Mouse (Mus musculus): Measurements from ENCODE around the gene Gm7029. TPM values are rescaled to one million over a fixed set of nuclear protein-coding genes. Genes with fewer than 3 reads are reported as not detected.
"Not testable (repeated sequence)": the region's sequence is repeated elsewhere in the genome, so short reads cannot be mapped to it uniquely, and the experiment has no call there.

Gene Gm7029
- polyA plus RNA-seq (2015; fragmentation: Nextera tagmentation; extraction: Ambion mirVana) = not detected in 2 replicates

GRCm38 (mm10) chr17:33873537-33873936 is at the start of gene Gm7029:
Gene Gm7029 (plus strand): TSS chr17:33873837.
- H3K36me3 ChIP-seq = peaks cover 34% of the 10 kb centered on the region
- ATAC-seq (replicated peaks; ENCODE audit: low FRiP score); H3K4me1 ChIP-seq; H3K27ac ChIP-seq; H3K27me3 ChIP-seq; H3K4me3 ChIP-seq (replicated peaks); H3K9ac ChIP-seq; H3K9me3 ChIP-seq (replicated peaks); H3K4me2 ChIP-seq: not testable (repeated sequence)
- WGBS = 82% methylated on average over 7 of the region's 12 CpGs

GRCm38 (mm10) chr17:33824084-33824996 is 49.3 kb upstream of the Gm7029 start, which contains the start of the genes Rps28 and Ndufa7:
Gene Rps28 (minus strand): TSS chr17:33824562.
Gene Ndufa7 (plus strand): TSS chr17:33824572.
- no peaks in the 10 kb centered on the region for H3K27me3 ChIP-seq
- H3K4me3 ChIP-seq (replicated peaks) = peak within 1 kb of the TSS; percentile 65
- H3K9me3 ChIP-seq (replicated peaks) = no peaks in the 10 kb centered on the region
- WGBS = under 1% methylated on average over 51 of the region's 51 CpGs
- H3K4me1 ChIP-seq = peaks cover 49% of the 10 kb centered on the region
- H3K4me2 ChIP-seq = peak within 1 kb of the TSS; percentile 84
- peak within 1 kb of the TSS; percentile 72 for H3K9ac ChIP-seq
- H3K36me3 ChIP-seq = peaks cover 65% of the 10 kb centered on the region
- peak within 1 kb of the TSS; percentile 90 for H3K27ac ChIP-seq
- ATAC-seq (replicated peaks; ENCODE audit: low FRiP score) = peak; percentile 94

DNA sequence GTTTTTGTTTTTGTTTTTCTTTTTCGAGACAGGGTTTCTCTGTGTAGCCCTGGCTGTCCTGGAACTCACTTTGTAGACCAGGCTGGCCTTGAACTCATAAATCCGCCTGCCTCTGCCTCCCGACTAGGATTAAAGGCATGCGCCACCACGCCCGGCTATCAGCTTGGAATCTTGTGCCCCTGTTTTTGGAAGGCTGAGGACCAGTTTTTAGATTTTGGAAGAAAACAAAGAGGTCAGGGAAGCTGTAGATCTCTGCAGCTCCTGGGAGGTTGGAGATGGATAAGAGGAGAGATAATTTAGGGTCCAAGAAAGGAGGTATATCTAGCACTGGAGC is 48.7 kb upstream of the Gm7029 start:
- peak overlapping the region; percentile 70 for H3K4me2 ChIP-seq
- peaks cover 65% of the 10 kb centered on the region for H3K36me3 ChIP-seq
- peaks cover 45% of the 10 kb centered on the region for H3K4me1 ChIP-seq
- 1% methylated on average over 6 of the region's 6 CpGs for WGBS
- not testable (repeated sequence) for ATAC-seq (replicated peaks; ENCODE audit: low FRiP score); H3K27me3 ChIP-seq; H3K9me3 ChIP-seq (replicated peaks)
- peak overlapping the region; percentile 65 for H3K4me3 ChIP-seq (replicated peaks)
- peak overlapping the region; percentile 90 for H3K27ac ChIP-seq
- peak overlapping the region; percentile 72 for H3K9ac ChIP-seq

DNA sequence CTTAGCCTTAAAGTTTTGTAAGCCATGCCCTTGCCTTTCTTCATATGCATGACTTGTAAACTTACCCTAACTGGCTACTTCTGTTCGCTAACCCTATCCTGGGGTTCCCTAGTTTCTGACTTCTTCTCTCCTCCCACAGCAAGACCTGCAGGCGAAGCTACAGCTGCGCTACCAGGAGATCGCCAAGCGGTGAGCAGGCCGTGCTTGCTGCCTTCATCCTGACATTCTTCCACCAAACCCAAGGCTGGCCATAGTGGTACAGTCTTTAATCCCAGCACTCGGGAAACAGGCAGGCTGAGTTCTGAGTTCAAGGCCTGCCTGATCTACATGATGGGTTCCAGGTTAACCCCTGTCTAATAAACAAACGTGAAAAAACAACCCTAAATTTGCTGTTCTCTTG is 48.2 kb upstream of the Gm7029 start:
- H3K4me1 ChIP-seq = peaks cover 42% of the 10 kb centered on the region
- peak overlapping the region; percentile 70 for H3K4me2 ChIP-seq
- no peaks in the 10 kb centered on the region for H3K9me3 ChIP-seq (replicated peaks)
- no peak for ATAC-seq (replicated peaks; ENCODE audit: low FRiP score)
- 81% methylated on average over 8 of the region's 8 CpGs for WGBS
- peak overlapping the region; percentile 65 for H3K4me3 ChIP-seq (replicated peaks)
- 0 out of 2 replicates have a peak overlapping the region, but pooled peaks have one; percentile 90 for H3K27ac ChIP-seq
- peak overlapping the region; percentile 72 for H3K9ac ChIP-seq
- peaks cover 65% of the 10 kb centered on the region for H3K36me3 ChIP-seq
- H3K27me3 ChIP-seq = no peaks in the 10 kb centered on the region

- no peak overlapping the region for H3K27ac ChIP-seq
- no peak overlapping the region for H3K4me3 ChIP-seq (replicated peaks)
- ATAC-seq (replicated peaks; ENCODE audit: low FRiP score) = no peak
- 0% methylated on average over 3 of the region's 3 CpGs for WGBS
- peaks cover 64% of the 10 kb centered on the region for H3K36me3 ChIP-seq
- no peak overlapping the region for H3K9ac ChIP-seq
- no peak overlapping the region for H3K4me2 ChIP-seq
- no peaks in the 10 kb centered on the region for H3K9me3 ChIP-seq (replicated peaks)
- peaks cover 34% of the 10 kb centered on the region for H3K4me1 ChIP-seq
- H3K27me3 ChIP-seq = no peaks in the 10 kb centered on the region
These were observed 46.8 kb upstream of the Gm7029 start for GRCm38 (mm10) chr17:33826850-33827249.

- H3K4me1 ChIP-seq = peaks cover 16% of the 10 kb centered on the region
- H3K9ac ChIP-seq = no peak overlapping the region
- H3K9me3 ChIP-seq (replicated peaks) = no peaks in the 10 kb centered on the region
- H3K4me2 ChIP-seq = no peak overlapping the region
- H3K4me3 ChIP-seq (replicated peaks) = no peak overlapping the region
- no peak for ATAC-seq (replicated peaks; ENCODE audit: low FRiP score)
- WGBS = 68% methylated on average over 2 of the region's 2 CpGs
- no peak overlapping the region for H3K27ac ChIP-seq
- H3K27me3 ChIP-seq = no peaks in the 10 kb centered on the region
- H3K36me3 ChIP-seq = peaks cover 67% of the 10 kb centered on the region
These were observed 44.7 kb upstream of the Gm7029 start for GRCm38 (mm10) chr17:33828892-33829291.

GRCm38 (mm10) chr17:33829561-33829960 is 44.1 kb upstream of the Gm7029 start:
- no peak overlapping the region for H3K4me3 ChIP-seq (replicated peaks)
- H3K27me3 ChIP-seq = no peaks in the 10 kb centered on the region
- H3K36me3 ChIP-seq = peaks cover 73% of the 10 kb centered on the region
- no peak overlapping the region for H3K27ac ChIP-seq
- H3K4me1 ChIP-seq = peaks cover 16% of the 10 kb centered on the region
- ATAC-seq (replicated peaks; ENCODE audit: low FRiP score) = no peak
- H3K9ac ChIP-seq = no peak overlapping the region
- H3K4me2 ChIP-seq = no peak overlapping the region
- 90% methylated on average over 10 of the region's 10 CpGs for WGBS
- no peaks in the 10 kb centered on the region for H3K9me3 ChIP-seq (replicated peaks)

DNA sequence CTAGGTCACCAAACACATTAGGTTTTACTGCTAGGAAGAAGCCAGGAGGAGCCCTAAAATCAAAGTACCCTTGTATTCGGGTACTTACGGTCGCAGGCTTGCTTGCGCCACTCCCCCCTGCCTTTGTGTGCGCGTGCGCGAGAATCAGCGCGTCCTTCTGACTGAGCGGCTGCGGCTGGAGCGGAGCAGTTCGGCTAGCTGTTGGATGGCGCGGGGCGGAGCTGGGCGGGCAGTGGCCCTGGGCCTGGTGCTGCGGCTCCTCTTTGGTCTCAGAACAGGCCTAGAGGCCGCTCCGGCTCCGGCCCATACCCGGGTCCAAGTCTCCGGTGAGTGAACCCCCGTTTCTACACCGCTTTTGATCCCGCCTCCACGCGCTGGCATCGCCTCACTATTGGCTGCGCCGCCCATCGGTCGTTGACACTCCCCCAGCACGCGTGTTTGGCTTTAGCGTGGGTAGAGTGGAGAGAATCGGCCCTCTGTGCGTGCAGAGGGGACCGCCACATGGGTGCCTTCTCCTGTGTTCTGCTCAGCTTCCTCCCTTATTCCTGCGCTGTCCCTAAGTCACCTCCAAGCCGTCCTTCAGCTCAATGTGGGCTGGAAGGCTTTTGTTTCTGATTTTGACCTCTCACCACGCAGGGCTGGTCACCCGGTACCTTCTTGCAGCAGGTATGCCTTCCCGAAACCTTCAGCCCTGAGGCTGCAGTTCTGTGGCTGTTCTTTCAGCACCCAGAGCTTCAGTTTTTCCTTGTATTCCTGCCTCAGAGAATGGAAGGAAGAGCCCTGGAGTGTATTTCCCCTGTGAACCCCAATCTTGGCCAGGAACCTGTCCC is 30.5 kb upstream of the Gm7029 start, which contains the start of gene Cd320:
TSS of gene Cd320 (plus strand) at position 126 of the 830 bp plus-strand sequence.
- Histone ChIP-seq H3K4me2 (peak within 1 kb of the TSS; percentile 85), H3K4me3 (replicated peaks) (peak within 1 kb of the TSS; percentile 97), H3K9me3 (replicated peaks) (no peaks in the 10 kb centered on the region), H3K27ac (peak within 1 kb of the TSS; percentile 88), H3K27me3 (no peaks in the 10 kb centered on the region), H3K4me1 (peaks cover 14% of the 10 kb centered on the region), H3K36me3 (peaks cover 35% of the 10 kb centered on the region), H3K9ac (peak within 1 kb of the TSS; percentile 83)
- under 1% methylated on average over 45 of the region's 45 CpGs for WGBS
- peak; percentile 93 for ATAC-seq (replicated peaks; ENCODE audit: low FRiP score)

DNA sequence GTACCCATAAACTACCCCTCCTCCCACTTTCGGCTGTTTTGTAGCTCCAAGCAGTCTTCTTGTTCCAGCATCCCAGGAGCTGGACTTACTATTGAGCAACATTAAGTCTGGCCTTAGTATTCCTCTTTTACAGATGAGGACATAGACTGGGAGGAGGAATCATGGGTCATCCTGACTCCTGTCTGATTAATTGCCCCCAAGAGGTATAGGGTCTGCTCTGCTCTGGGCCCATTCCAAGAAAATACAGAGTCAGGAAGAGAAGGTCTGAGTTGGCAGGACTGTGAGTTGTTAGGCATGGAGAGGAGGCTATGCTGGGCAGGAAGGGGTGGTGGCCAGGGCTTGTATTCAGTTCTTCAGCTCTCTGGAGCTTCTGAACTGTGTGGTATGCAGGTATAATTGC is 29.4 kb upstream of the Gm7029 start:
- H3K9ac ChIP-seq = peak overlapping the region; percentile 83
- ATAC-seq (replicated peaks; ENCODE audit: low FRiP score) = no peak

GRCm38 (mm10) chr17:33848139-33848538 is 25.5 kb upstream of the Gm7029 start:
- Histone ChIP-seq H3K9me3 (replicated peaks) (no peaks in the 10 kb centered on the region), H3K4me1 (peaks cover 14% of the 10 kb centered on the region), H3K4me3 (replicated peaks) (no peak overlapping the region), H3K9ac (no peak overlapping the region), H3K27me3 (no peaks in the 10 kb centered on the region), H3K4me2 (no peak overlapping the region), H3K36me3 (peaks cover 34% of the 10 kb centered on the region), H3K27ac (no peak overlapping the region)
- WGBS = 68% methylated on average over 8 of the region's 8 CpGs
- ATAC-seq (replicated peaks; ENCODE audit: low FRiP score) = no peak

More for the DNA sequence above, 29.4 kb upstream of the Gm7029 start:
- Histone ChIP-seq H3K4me3 (replicated peaks) (peak overlapping the region; percentile 97), H3K9me3 (replicated peaks) (no peaks in the 10 kb centered on the region), H3K4me2 (peak overlapping the region; percentile 85), H3K27me3 (no peaks in the 10 kb centered on the region), H3K36me3 (peaks cover 35% of the 10 kb centered on the region), H3K4me1 (peaks cover 14% of the 10 kb centered on the region), H3K27ac (no peak overlapping the region)
- 48% methylated on average over 1 of the region's 1 CpGs for WGBS

DNA sequence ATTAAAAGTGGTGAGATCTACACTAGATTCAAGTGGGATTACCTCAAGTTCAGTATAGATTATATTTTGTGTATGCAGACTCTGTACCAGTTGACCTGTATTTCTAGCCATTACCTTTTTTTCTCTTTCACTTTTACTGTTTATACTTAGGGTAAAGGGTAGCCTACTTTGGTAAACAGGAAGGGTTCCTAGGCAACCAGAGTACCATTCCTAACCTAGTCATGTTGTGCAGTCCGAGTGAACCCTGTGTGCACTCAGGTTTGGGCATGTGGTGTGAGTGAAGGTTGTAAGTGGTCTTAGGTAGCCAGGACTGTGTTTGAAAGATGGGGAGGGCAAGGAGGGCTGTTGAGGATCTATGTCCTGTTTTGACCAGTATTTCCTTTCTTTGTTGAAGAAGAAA is 22.3 kb upstream of the Gm7029 start:
- 79% methylated on average over 1 of the region's 1 CpGs for WGBS
- no peak overlapping the region for H3K27ac ChIP-seq
- H3K4me2 ChIP-seq = no peak overlapping the region
- H3K9me3 ChIP-seq (replicated peaks) = no peaks in the 10 kb centered on the region
- H3K4me1 ChIP-seq = no peaks in the 10 kb centered on the region
- H3K36me3 ChIP-seq = peaks cover 34% of the 10 kb centered on the region
- no peak overlapping the region for H3K9ac ChIP-seq
- no peak overlapping the region for H3K4me3 ChIP-seq (replicated peaks)
- no peak for ATAC-seq (replicated peaks; ENCODE audit: low FRiP score)
- H3K27me3 ChIP-seq = no peaks in the 10 kb centered on the region

GRCm38 (mm10) chr17:33857816-33858215 is 15.8 kb upstream of the Gm7029 start:
- no peaks in the 10 kb centered on the region for H3K4me1 ChIP-seq
- H3K4me3 ChIP-seq (replicated peaks) = no peak overlapping the region
- 71% methylated on average over 4 of the region's 4 CpGs for WGBS
- no peaks in the 10 kb centered on the region for H3K9me3 ChIP-seq (replicated peaks)
- H3K9ac ChIP-seq = no peak overlapping the region
- H3K4me2 ChIP-seq = no peak overlapping the region
- no peak for ATAC-seq (replicated peaks; ENCODE audit: low FRiP score)
- no peaks in the 10 kb centered on the region for H3K36me3 ChIP-seq
- H3K27ac ChIP-seq = no peak overlapping the region
- no peaks in the 10 kb centered on the region for H3K27me3 ChIP-seq
